Mouse (Mus musculus): ENCODE data around the gene Fbxo44. TPM values are rescaled to one million over a fixed set of nuclear protein-coding genes. Genes with fewer than 3 reads are reported as not detected.

Gene Fbxo44
- total and polyA plus RNA-seq, 3 experiments, result 2.3 to 6.2 TPM; not detected in 1

DNA sequence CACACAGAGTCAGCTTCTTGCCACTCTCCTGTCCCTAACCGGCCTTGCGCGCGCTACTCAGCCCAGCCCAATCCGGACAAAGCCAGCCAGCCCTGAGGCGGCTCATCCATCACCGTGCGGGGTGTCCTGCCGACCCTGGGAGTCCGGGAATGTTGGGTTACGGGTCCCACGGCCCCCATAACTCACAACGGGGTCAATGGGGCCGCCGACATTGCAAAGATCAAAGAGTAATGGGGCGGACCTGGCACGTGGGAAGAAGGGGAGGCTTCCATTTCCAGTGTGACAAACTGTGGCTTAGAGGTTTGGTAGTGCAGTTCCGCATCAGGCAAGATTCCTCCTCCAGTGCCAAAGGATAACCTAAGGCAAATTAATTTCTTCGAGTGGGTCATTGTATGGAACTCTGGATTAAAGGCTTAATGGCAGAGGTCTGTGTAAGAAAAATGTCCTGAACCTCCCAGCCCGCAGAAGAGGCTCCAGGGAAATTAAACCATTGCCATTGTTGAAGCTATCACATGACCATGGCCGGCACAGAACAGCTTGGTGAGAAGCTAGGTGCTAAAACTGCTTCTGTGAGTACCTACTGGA, 28.7 kb downstream of the Fbxo44 start:
- H3K9ac ChIP-seq (ENCODE audit: control insufficient read depth, low read depth, low read length, poor library complexity, severe bottlenecking), result no peak overlapping the region
- H3K79me2 ChIP-seq (ENCODE audit: control insufficient read depth, insufficient read depth, low read length, poor library complexity), result no peaks in the 10 kb centered on the region
- H3K4me3 ChIP-seq (ENCODE audit: control insufficient read depth in 1 of 2, insufficient read depth in 1 of 2, low read depth in 2 of 2, low read length in 2 of 2), result no peak overlapping the region
- no peak for DNase-seq (ENCODE audit: low read depth, low spot score)
- H3K27me3 ChIP-seq (ENCODE audit: control insufficient read depth in 1 of 2, insufficient read depth in 2 of 2, low read length in 2 of 2), result no peaks in the 10 kb centered on the region; a peak in 2 of 4 replicates
- H3K27ac ChIP-seq (ENCODE audit: control insufficient read depth, low read depth, low read length), result no peak overlapping the region
- TF ChIP-seq NELFE (IDR thresholded peaks at IDR 0.05; ENCODE audit: low read depth, low read length), result no peak
- peaks cover 0 to 3% of the 10 kb centered on the region in 2 experiments; a peak in 2 of 4 replicates for H3K36me3 ChIP-seq (ENCODE audit: control insufficient read depth in 1 of 2, insufficient read depth in 2 of 2, low read length in 2 of 2)
- H3K9me3 ChIP-seq (replicated peaks; ENCODE audit: insufficient read depth, low read length), result no peaks in the 10 kb centered on the region
- peaks cover 2 to 4% of the 10 kb centered on the region in 2 experiments; a peak in 3 of 4 replicates for H3K4me1 ChIP-seq (ENCODE audit: control insufficient read depth in 1 of 2, insufficient read depth in 2 of 2, low read length in 2 of 2)

- Histone ChIP-seq H3K27me3 (ENCODE audit: control insufficient read depth in 1 of 2, insufficient read depth in 2 of 2, low read length in 2 of 2) (no peaks in the 10 kb centered on the region; a peak in 2 of 4 replicates), H3K4me3 (ENCODE audit: control insufficient read depth in 1 of 2, insufficient read depth in 1 of 2, low read depth in 2 of 2, low read length in 2 of 2) (no peak within 1 kb of the TSS), H3K4me1 (ENCODE audit: control insufficient read depth in 1 of 2, insufficient read depth in 2 of 2, low read length in 2 of 2) (peaks cover 2 to 4% of the 10 kb centered on the region in 2 experiments; a peak in 3 of 4 replicates), H3K79me2 (ENCODE audit: control insufficient read depth, insufficient read depth, low read length, poor library complexity) (no peaks in the 10 kb centered on the region), H3K36me3 (ENCODE audit: control insufficient read depth in 1 of 2, insufficient read depth in 2 of 2, low read length in 2 of 2) (peaks cover 0 to 3% of the 10 kb centered on the region in 2 experiments; a peak in 2 of 4 replicates), H3K9ac (ENCODE audit: control insufficient read depth, low read depth, low read length, poor library complexity, severe bottlenecking) (no peak within 1 kb of the TSS), H3K9me3 (replicated peaks; ENCODE audit: insufficient read depth, low read length) (no peaks in the 10 kb centered on the region), H3K27ac (ENCODE audit: control insufficient read depth, low read depth, low read length) (no peak within 1 kb of the TSS)
- DNase-seq (ENCODE audit: low read depth, low spot score), result no peak
- no peak for TF ChIP-seq MEF2A (IDR thresholded peaks at IDR 0.05; ENCODE audit: extremely low read depth, insufficient replicate concordance, low read depth, low read length, poor library complexity, severe bottlenecking)
- TF ChIP-seq ZNF384 (IDR thresholded peaks at IDR 0.05; ENCODE audit: low read depth, low read length), result no peak
- no peak for TF ChIP-seq NRF1 (IDR thresholded peaks at IDR 0.05; ENCODE audit: insufficient read depth, low read depth, low read length, poor library complexity, severe bottlenecking)
- TF ChIP-seq MYC (IDR thresholded peaks at IDR 0.05; ENCODE audit: low read depth, low read length), result no peak
- TF ChIP-seq TAL1 (IDR thresholded peaks at IDR 0.05; ENCODE audit: low read length), result no peak
- TF ChIP-seq HCFC1 (IDR thresholded peaks at IDR 0.05; ENCODE audit: low read depth, low read length), result no peak
- TF ChIP-seq TCF12 (IDR thresholded peaks at IDR 0.05; ENCODE audit: low read depth, low read length), result no peak
- TF ChIP-seq MAFK (IDR thresholded peaks at IDR 0.05; ENCODE audit: borderline replicate concordance, low read depth, low read length), result no peak
- no peak for TF ChIP-seq NELFE (IDR thresholded peaks at IDR 0.05; ENCODE audit: low read depth, low read length)
- TF ChIP-seq MYB (IDR thresholded peaks at IDR 0.05; ENCODE audit: low read depth, low read length), result no peak
- no peak for TF ChIP-seq CHD1 (IDR thresholded peaks at IDR 0.05; ENCODE audit: low read depth, low read length)
- TF ChIP-seq SMC3 (IDR thresholded peaks at IDR 0.05; ENCODE audit: low read depth, low read length), result no peak
- TF ChIP-seq EP300 (IDR thresholded peaks at IDR 0.05; ENCODE audit: low read depth in 1 of 2, low read length in 2 of 2), result no peak
- no peak for TF ChIP-seq ZMIZ1 (IDR thresholded peaks at IDR 0.05; ENCODE audit: low read depth, low read length)
- TF ChIP-seq GATA1 (IDR thresholded peaks at IDR 0.05; ENCODE audit: low read depth, low read length), result no peak
Measured at GRCm38 (mm10) chr4:148130561-148131413, 29.5 kb downstream of the Fbxo44 start, which contains the start of gene Draxin. TSS of gene Draxin (minus strand) at chr4:148130698.
